Mouse (Mus musculus): Measurements from ENCODE around the gene Senp3.
"Not testable (repeated sequence)": the region's sequence is repeated elsewhere in the genome, so short reads cannot be mapped to it uniquely, and the experiment has no call there.

Gene Senp3

GRCm38 (mm10) chr11:69704613-69705010, 22.7 kb upstream of the Senp3 start:
- DNase-seq (ENCODE audit: low spot score in 2 of 2) = no peak

DNA sequence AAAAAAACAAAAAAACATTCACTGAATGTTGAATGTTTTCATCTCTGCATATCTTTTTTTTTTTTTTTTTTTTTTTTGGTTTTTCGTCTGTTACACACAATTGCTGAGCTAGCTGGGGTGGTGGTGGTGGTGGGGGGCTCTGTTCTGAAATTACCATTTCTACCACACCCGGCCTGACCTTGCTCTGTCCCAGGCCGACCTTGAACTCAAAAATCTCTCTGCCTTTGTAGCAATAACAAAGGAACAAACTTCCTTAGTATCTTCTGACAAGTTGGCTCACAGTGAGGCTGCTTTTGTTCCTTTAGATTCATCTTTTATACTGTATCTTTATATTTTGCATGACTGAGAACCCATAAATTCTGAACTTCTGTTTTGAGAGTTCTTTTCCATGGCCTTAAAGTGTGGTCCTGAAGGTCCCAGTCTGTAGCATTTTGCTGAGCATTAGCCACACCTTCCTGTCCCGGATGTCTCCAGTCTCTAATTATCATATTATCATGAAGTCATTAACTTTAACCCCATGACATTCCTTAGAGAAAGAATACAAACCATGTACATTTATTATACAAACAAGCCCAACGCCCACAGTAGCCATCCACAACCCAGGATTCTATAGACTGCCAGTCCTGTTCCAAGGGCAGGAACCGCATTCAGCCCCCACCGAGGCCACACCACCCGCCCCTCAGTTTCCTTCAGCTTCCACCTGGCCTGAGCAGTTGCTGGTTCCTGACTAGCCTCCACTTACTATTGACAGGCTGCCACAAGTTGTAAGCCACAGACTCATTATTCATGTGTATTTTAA, 22.1 kb upstream of the Senp3 start:
- no peak for DNase-seq (ENCODE audit: low spot score in 2 of 2)

DNA sequence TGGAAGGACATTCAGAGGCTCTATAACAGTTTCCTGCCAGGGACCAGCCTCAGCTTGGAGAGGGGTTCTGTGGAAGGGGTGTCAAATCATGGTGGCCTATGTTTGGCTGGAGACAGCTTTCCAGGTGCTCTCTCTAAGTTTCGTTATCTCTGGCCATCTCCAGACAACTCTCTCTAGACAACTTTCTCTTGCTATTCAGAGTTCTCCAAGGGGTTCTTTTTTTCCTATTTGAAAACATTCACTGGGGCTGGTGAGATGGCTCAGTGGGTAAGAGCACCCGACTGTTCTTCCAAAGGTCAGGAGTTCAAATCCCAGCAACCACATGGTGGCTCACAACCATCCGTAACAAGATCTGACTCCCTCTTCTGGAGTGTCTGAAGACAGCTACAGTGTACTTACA, 21.5 kb upstream of the Senp3 start:
- DNase-seq (ENCODE audit: low spot score in 2 of 2) = not testable (repeated sequence)

GRCm38 (mm10) chr11:69702886-69703285, 21.0 kb upstream of the Senp3 start:
- DNase-seq (ENCODE audit: low spot score in 2 of 2) = not testable (repeated sequence)

DNA sequence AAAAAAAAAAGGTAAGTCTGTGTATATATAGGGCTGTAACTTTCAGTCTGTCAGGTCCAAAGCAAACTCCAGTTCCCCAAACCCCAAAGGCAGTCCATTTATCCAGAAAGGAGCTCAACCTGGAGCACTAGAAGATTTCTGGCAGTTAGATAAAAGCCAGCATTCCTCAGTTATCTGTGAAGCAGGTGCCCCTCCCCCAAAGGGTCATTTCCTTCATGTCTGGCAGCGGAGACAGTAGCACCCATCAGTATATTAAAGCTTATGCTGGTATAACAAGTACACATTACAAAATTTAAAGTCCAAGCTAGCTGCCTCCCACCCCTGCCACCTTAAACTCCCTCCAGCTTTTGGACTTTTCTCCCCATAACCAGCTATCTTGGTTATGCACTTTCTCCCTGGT, 17.7 kb upstream of the Senp3 start:
- DNase-seq (ENCODE audit: low spot score in 2 of 2) = no peak

- no peak for DNase-seq (ENCODE audit: low spot score in 2 of 2)
Observed at GRCm38 (mm10) chr11:69698574-69698973, 16.7 kb upstream of the Senp3 start.

- no peak for DNase-seq (ENCODE audit: low spot score in 2 of 2)
Observed at GRCm38 (mm10) chr11:69697396-69697795, 15.5 kb upstream of the Senp3 start.

GRCm38 (mm10) chr11:69695361-69696181, 13.7 kb upstream of the Senp3 start, which contains the start of the genes Tnfsf12 and Tnfsfm13:
Gene Tnfsf12, minus strand, starts transcription at chr11:69695849.
Gene Tnfsfm13, minus strand, starts transcription at chr11:69696098.
- peak in 1 of 2 experiments; percentile 55 for DNase-seq (ENCODE audit: low spot score in 2 of 2)

- no peak for DNase-seq (ENCODE audit: low spot score in 2 of 2)
Observed at GRCm38 (mm10) chr11:69695046-69695360, 13.1 kb upstream of the Senp3 start.

DNA sequence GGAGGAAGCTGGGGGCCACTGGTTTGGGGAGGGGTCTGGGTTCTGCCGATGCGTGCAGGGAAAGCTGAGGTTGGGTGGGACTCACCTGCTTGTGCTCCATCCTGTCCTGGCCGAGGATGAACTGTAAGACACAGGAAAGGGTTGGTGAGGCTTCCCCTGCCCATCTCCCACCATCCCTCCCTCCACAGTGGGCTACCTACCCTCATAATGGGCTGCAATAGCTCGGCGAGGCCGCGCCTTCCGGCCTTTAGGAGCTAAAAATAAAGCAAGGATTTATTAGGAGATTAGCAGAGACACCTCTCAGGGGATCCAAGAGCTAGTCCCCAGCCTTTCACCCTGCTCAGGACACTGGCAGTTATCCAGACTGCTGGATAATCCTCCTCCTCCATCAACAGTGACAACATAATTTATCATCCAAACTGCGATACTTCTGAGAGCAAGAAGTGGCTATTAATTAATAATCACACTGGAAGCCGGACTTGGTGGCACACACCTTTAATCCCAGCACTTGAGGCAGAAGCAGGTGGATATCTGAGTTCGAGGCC, 11.6 kb upstream of the Senp3 start:
- DNase-seq (ENCODE audit: low spot score in 2 of 2) = no peak

DNA sequence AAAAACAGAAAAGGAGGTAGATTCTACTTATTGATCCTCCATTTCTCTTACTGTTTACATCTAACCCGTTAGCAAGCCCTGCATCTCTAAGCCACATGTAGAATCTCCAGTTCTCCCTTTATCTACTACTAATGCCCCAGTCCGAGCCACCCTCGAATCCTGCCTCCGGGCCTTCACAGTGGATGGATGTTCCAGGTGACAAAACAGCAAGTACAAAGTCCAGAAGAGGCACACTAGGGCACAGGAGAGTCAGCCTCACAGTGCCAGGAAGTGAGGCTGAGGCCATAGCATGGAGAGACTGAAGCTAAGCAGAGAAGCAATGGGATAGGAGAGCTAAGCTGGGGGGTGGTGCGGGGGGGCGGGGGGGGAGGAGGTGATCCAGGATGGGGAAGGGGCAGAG, 11.0 kb upstream of the Senp3 start:
- no peak for DNase-seq (ENCODE audit: low spot score in 2 of 2)

GRCm38 (mm10) chr11:69692196-69692811, 10.4 kb upstream of the Senp3 start:
- no peak for DNase-seq (ENCODE audit: low spot score in 2 of 2)

DNA sequence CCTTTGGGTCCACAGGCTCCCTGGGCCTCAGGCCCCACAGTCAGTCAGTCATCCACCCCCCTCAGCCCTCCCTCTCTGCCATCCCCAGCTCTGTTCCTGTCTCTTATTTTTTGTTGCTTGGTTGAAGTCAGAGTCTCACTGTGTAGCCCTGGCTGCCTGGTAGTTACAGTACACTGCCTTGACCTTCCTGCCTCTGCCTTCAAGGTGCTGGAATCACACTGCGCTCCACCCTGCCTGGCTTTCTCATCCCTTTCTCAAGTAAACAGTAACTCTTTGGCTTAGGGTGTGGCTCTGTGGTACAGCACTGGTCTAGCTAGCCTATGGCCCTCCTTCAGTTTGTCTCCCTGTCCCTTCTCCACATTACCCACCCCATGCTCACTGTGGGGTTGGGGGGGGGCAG, 8.0 kb upstream of the Senp3 start:
- DNase-seq (ENCODE audit: low spot score in 2 of 2) = no peak

DNA sequence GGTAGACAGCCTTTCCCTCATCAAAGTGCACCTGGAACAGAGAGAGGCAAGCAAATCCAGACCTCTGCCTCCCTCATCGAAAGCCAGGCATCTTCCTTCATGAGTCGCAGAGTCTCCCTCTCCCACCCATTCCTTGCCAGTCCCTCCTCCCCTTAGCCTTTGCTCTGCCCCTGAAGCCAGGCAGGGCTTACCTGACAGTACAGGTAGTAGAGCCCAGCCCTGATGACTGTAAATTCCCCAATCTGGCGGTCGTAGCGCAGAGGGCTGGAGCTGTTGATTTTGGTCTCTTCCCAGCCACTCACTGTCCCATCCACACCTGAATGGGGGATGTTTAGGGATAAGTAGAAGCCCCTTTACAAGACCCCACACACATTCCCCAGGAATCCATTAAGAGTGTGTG, 5.2 kb upstream of the Senp3 start:
- DNase-seq (ENCODE audit: low spot score in 2 of 2) = no peak

- no peak for DNase-seq (ENCODE audit: low spot score in 2 of 2)
Observed at GRCm38 (mm10) chr11:69686377-69686776, 4.5 kb upstream of the Senp3 start.

DNA sequence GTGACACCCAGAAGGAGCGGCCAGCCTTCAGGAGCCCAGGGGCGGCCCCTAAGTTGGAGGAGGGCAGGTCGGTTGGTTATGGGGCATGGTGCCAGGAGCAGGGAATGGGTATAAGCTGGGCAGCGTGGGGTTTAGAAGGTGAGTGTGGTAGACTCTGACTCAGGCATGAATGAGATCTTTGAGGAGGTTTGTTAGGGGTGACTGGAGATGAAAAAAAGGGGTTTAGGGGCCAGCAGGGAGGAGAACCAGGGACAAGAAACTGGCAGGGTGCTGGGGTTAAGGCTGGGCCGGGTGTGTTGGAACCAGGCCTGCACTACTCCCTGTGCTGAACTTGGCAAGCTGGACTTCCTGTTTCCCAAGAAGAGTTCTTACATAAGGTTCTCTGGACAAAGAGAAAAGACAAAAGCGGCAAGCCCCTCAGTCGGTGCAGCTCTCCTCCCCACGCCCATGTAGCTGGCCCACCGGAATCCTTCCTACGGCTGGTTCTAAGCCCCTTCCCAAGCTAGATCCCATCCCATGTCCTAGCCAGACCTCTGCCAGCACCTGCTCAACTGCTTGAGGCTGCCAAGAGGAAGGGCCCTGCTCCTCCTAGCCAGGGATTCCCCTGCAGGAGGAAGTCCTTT, 3.8 kb upstream of the Senp3 start, which contains the start of gene Tnfsf13:
TSS of gene Tnfsf13 (minus strand) at position 259 of the 623 bp plus-strand sequence.
- DNase-seq (ENCODE audit: low spot score in 2 of 2) = no peak

DNA sequence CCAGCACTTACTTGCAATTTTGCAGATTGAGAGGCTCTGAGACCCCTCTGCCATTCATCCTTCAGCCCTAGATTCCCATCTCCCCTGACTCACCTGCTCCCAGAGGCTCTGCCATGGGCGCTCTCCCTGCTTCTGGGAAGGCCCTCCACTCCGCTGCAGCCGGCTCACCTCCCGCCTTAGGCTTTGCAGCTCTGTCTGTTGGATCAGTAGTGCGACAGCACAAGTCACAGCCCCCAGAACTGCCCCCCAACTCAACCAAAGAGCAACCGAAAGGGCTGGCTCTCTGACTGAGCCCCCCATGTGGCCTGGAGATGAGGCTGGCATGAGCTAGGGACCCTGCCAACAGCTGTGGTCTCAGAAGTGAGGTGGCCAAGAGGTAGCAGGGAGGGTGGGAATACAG, 3.1 kb upstream of the Senp3 start:
- DNase-seq (ENCODE audit: low spot score in 2 of 2) = no peak

DNA sequence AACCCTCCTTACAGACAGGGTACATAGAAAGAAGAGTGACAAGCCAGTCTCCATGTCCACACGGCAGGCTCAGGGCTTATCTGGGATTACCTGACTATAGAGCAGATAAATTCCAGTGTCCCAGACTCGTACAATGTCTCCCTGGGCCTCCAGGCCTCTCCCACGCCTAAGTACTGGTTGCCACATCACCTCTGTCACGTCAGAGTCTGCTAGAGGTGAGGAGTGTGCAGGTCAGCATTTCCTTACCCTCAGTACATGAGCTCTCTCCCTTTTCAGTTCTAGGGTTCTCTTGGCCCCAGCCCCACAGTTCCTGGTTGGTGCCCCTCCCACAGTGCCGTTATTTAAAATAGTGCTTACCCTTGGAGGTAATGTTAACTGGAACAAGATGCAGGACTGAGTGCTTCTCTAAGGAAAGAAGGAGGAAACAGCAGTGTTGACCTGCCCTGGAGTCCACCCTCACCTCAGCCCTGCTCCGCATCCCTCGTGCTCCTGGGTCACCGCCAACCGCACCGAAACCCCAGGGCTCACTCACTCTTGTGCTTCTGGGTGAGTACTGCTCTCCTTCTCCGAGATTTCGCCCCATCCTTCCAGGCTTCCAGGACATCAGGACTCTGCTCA, 2.4 kb upstream of the Senp3 start:
- DNase-seq (ENCODE audit: low spot score in 2 of 2) = no peak

- DNase-seq (ENCODE audit: low spot score in 2 of 2) = no peak
Observed at GRCm38 (mm10) chr11:69683576-69683975, 1.7 kb upstream of the Senp3 start.

GRCm38 (mm10) chr11:69682840-69683533, 1.1 kb upstream of the Senp3 start:
- peak; percentile 74 to 87 for DNase-seq (ENCODE audit: low spot score in 2 of 2)

All from frontal cortex, postnatal 10 days (tissue).